Mouse (Mus musculus) heart, embryonic 12.5 days (tissue): ENCODE measurements at regions not wholly inside any gene's neighbourhood (a gene's known extent, or its start where the extent isn't known, plus 50 kb on each side); places are given as distances from the start of the nearest gene placed in this dataset.

Source experiments
- ATAC-seq: fragments of 200-750 bp; cut with Nextera tagmentation; 2 replicates; pipeline ENCODE4 v1.8.0; 2017; ENCODE audit warnings: moderate TSS enrichment, moderate library complexity; ENCODE audit not compliant: insufficient number of reproducible peaks, low FRiP score
- H3K27ac ChIP-seq: fragments of 300-500 bp; sonication (generic); 2 replicates; pipeline ENCODE4 v1.5.1; 2016; ENCODE audit warnings: mild to moderate bottlenecking, moderate library complexity; ENCODE audit not compliant: poor library complexity, severe bottlenecking
- H3K27me3 ChIP-seq: fragments of 300-500 bp; sonication (generic); replicated peaks from 2 replicates; pipeline ENCODE4 v1.6.1; 2016; ENCODE audit warnings: mild to moderate bottlenecking, moderate library complexity
- H3K36me3 ChIP-seq: fragments of 300-500 bp; sonication (generic); 2 replicates; pipeline ENCODE4 v1.6.1; 2016; ENCODE audit warnings: mild to moderate bottlenecking, moderate library complexity
- H3K4me1 ChIP-seq: fragments of 300-500 bp; sonication (generic); replicated peaks from 2 replicates; pipeline ENCODE4 v1.6.1; 2016; ENCODE audit warnings: mild to moderate bottlenecking
- H3K4me2 ChIP-seq: fragments of 300-500 bp; sonication (generic); 2 replicates; pipeline ENCODE4 v1.6.1; 2016; ENCODE audit warnings: mild to moderate bottlenecking, moderate library complexity
- H3K4me3 ChIP-seq: fragments of 300-500 bp; sonication (generic); 2 replicates; pipeline ENCODE4 v1.5.1; 2016; ENCODE audit warnings: mild to moderate bottlenecking
- H3K9ac ChIP-seq: fragments of 300-500 bp; sonication (generic); 2 replicates; pipeline ENCODE4 v1.6.1; 2016; ENCODE audit warnings: mild to moderate bottlenecking, moderate library complexity
- H3K9me3 ChIP-seq: fragments of 300-500 bp; sonication (generic); replicated peaks from 2 replicates; pipeline ENCODE4 v1.6.1; 2016; ENCODE audit warnings: mild to moderate bottlenecking, moderate library complexity
- WGBS: fragments of 180-500 bp; shearing (Covaris S2); methylation state at CpG from one replicate; pipeline ENCODE4 v1.1.7; 2016; 5-methylcytosine and 5-hydroxymethylcytosine counted together

DNA sequence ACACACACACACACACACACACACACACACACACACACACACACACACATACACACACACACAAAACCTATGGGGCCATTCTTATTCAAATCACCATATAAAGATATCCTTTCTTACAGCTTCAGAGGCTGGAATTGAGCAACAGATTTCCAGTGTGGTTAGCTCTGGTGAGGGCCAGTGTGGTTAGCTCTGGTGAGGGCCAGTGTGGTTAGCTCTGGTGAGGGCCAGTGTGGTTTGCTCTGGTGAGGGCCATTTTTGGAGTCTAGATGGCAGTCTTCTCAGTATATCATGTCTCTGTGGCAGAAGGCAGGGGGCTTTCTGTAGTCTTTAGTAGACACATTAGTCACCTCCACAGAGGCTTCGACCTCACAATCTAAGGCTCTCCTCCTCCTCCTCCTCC is 191.5 kb upstream of the 9630041A04Rik start:
- Histone ChIP-seq H3K4me1 (no peaks in the 10 kb centered on the region), H3K36me3 (no peaks in the 10 kb centered on the region)
- 91% methylated on average over 1 of the region's 1 CpGs for WGBS

DNA sequence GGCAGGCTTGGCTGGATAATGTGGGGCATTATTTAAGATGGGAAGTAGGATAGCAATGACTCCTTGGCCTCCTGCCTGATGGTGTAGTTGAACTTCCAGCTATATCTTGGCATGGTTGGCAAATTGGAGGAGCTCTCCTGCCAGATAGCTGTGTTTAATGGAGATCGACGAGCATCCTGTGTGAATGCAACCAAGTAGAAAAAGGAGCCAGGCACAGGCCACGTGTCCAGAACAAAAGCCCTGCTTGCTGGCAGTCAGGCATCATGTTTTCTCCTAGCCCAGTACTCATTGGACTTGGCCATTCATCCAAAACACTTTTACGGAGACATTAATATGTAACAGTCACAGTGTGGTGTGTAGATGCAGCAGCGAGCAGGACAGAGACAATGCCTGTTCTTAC is 211.8 kb upstream of the 9630041A04Rik start:
- ATAC-seq: no peak
- 79% methylated on average over 5 of the region's 5 CpGs for WGBS

More for the DNA sequence above, 191.5 kb upstream of the 9630041A04Rik start:
- no peaks in the 10 kb centered on the region for H3K27me3 ChIP-seq
- ATAC-seq: no peak
- H3K9ac ChIP-seq: no peak overlapping the region
- no peak overlapping the region for H3K4me2 ChIP-seq
- no peak overlapping the region for H3K27ac ChIP-seq
- no peaks in the 10 kb centered on the region for H3K9me3 ChIP-seq
- no peak overlapping the region for H3K4me3 ChIP-seq

DNA sequence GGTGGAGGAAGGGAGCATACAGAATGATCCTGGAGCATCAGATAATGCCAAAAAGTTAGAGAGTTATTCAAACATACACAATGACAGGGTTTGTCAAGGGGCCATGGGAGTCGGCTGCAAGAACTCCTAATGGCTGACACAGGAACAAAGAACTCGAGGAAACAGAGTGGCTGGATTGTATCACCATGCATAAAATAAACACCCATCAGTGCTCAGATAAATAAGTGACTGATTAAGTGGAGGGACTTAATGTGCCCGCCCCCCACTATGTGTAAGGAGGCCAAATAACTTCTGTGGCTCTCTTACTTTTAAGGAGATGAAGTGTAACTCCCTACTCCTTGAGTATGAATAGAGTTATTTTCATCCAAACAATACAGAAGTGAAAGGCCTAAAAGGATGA is 220.1 kb upstream of the 9630041A04Rik start:
- H3K4me1 ChIP-seq: no peaks in the 10 kb centered on the region
- ATAC-seq: no peak
- H3K36me3 ChIP-seq: no peaks in the 10 kb centered on the region
- H3K9me3 ChIP-seq: no peaks in the 10 kb centered on the region
- H3K27me3 ChIP-seq: no peaks in the 10 kb centered on the region
- no peak overlapping the region for H3K4me3 ChIP-seq
- no peak overlapping the region for H3K9ac ChIP-seq
- H3K4me2 ChIP-seq: no peak overlapping the region
- WGBS: 45% methylated on average over 3 of the region's 3 CpGs
- H3K27ac ChIP-seq: no peak overlapping the region

More for the DNA sequence above, 211.8 kb upstream of the 9630041A04Rik start:
- no peak overlapping the region for H3K4me2 ChIP-seq
- no peak overlapping the region for H3K27ac ChIP-seq
- no peak overlapping the region for H3K9ac ChIP-seq
- no peak overlapping the region for H3K4me3 ChIP-seq
- no peaks in the 10 kb centered on the region for H3K4me1 ChIP-seq
- H3K27me3 ChIP-seq: no peaks in the 10 kb centered on the region
- H3K36me3 ChIP-seq: no peaks in the 10 kb centered on the region
- H3K9me3 ChIP-seq: no peaks in the 10 kb centered on the region

DNA sequence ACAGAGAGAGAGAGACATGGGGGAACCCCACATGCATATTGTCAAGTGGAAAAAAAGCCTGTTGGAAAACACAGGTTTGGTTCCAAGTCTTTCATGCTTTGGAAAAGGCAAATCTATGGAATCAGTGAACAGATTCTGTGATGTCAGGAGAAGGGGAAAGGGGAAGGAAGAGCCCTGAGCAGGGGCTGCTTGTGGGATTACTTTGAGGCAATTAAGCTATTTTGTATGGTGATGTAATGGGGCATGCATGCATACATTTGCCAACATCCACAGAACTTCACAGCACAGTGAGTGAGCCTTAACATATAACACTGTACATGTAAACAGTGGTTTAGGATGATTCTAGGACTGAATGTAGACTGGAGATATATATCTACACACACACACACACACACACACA is 221.0 kb upstream of the 9630041A04Rik start:
- no peak overlapping the region for H3K27ac ChIP-seq
- no peak overlapping the region for H3K4me2 ChIP-seq
- ATAC-seq: no peak
- no peak overlapping the region for H3K9ac ChIP-seq
- no peaks in the 10 kb centered on the region for H3K9me3 ChIP-seq
- H3K4me1 ChIP-seq: no peaks in the 10 kb centered on the region
- no peak overlapping the region for H3K4me3 ChIP-seq
- no peaks in the 10 kb centered on the region for H3K27me3 ChIP-seq
- no peaks in the 10 kb centered on the region for H3K36me3 ChIP-seq

DNA sequence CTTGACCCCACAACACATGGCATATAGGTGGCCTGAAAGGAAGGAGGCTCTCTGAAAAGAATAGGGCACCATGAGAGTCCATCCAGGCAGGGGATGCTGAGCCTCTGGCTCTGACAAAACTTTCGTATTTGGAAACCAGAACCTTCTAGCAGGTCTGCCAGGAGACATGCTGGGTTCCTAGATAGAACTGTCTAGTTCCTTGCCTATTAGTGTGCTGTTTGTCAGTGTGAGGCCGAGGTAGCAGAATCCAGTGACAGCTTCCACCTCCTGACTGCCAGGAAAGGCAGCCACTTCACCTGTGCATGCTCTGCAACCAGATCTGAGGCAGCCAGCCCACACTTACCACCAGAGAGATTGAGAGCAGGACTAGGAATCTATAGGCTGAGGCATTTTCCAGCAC is 245.4 kb upstream of the 9630041A04Rik start:
- no peak overlapping the region for H3K4me3 ChIP-seq
- no peak overlapping the region for H3K27ac ChIP-seq
- ATAC-seq: no peak
- no peaks in the 10 kb centered on the region for H3K36me3 ChIP-seq
- no peak overlapping the region for H3K4me2 ChIP-seq
- no peaks in the 10 kb centered on the region for H3K9me3 ChIP-seq
- no peaks in the 10 kb centered on the region; the same call in 1 of the 2 replicates for H3K27me3 ChIP-seq
- H3K4me1 ChIP-seq: 0 out of 2 replicates have a peak, but pooled peaks cover 2% of the 10 kb centered on the region
- H3K9ac ChIP-seq: no peak overlapping the region
- 64% methylated on average over 2 of the region's 2 CpGs for WGBS

DNA sequence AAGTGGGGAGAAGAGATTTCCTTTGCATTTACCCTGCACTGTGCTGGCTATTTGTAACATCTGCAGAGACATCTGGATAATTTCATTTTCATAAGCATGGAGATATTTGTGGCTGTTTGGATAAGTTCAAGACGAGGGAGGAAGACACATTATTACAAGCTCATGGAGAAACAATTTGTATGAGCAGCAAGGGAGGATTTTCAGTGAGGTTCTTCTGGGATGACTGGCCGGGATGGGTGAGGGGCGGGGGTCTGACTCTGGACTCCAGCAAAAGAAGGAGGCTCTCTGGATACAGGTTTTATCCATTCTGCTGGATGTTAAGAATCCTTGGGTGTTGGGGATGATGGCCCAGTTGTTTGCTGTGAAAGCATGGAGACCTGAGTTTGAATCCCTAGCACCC is 246.5 kb upstream of the 9630041A04Rik start:
- H3K27ac ChIP-seq: no peak overlapping the region
- H3K4me1 ChIP-seq: 0 out of 2 replicates have a peak, but pooled peaks cover 2% of the 10 kb centered on the region
- no peak overlapping the region for H3K4me2 ChIP-seq
- H3K4me3 ChIP-seq: no peak overlapping the region
- H3K27me3 ChIP-seq: peaks cover 4% of the 10 kb centered on the region; the same call in 1 of the 2 replicates
- H3K9me3 ChIP-seq: no peaks in the 10 kb centered on the region
- H3K36me3 ChIP-seq: no peaks in the 10 kb centered on the region
- ATAC-seq: no peak
- WGBS: 71% methylated on average over 3 of the region's 3 CpGs
- H3K9ac ChIP-seq: no peak overlapping the region

DNA sequence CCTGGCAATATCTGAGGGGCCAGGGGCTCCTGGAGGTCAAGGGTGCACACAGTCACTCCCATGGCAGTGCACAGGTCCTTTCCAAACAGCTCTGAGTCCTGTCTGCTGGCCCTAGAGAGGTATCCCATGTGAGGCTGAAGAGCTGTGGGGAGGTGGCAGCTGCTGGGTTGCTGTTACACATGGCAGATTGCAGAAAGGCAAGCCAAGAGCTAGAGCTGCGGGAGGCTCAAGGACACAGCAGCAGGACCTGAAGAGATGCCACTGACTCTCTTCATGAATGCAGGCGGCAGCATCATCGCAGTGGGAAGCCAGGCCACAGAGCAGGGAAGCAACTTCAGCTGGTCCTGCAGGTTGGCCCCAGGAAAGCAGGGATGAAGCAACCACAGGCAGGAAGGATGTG is 247.7 kb upstream of the 9630041A04Rik start:
- 59% methylated on average over 3 of the region's 3 CpGs for WGBS
- 0 out of 2 replicates have a peak, but pooled peaks cover 2% of the 10 kb centered on the region for H3K4me1 ChIP-seq
- no peaks in the 10 kb centered on the region for H3K9me3 ChIP-seq
- no peak overlapping the region for H3K4me2 ChIP-seq
- no peaks in the 10 kb centered on the region for H3K36me3 ChIP-seq
- H3K9ac ChIP-seq: no peak overlapping the region
- no peak for ATAC-seq
- no peak overlapping the region for H3K4me3 ChIP-seq
- peaks cover 4% of the 10 kb centered on the region; the same call in 1 of the 2 replicates for H3K27me3 ChIP-seq
- H3K27ac ChIP-seq: no peak overlapping the region

DNA sequence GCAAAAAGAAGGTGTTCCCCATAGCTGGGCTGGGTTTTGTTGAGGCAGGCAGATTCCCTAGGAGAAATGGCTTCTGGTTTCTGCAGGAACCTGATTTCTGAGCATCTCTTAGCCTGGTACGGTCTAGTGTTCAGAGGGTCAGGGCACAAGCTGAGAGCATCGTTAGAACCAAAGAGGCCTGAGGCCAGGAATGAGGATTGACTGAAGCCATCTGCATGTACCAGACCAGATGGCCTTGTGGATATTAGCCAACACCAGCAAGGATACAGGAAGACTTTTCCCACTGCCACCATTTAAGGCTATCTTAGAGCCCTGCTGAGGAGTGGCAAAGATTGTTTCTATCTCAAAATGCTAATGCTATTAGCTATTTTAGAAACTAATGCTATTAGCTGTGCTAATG is 248.2 kb upstream of the 9630041A04Rik start:
- Histone ChIP-seq H3K4me3 (no peak overlapping the region), H3K27ac (no peak overlapping the region), H3K4me1 (0 out of 2 replicates have a peak, but pooled peaks cover 2% of the 10 kb centered on the region), H3K36me3 (no peaks in the 10 kb centered on the region), H3K9me3 (no peaks in the 10 kb centered on the region), H3K27me3 (peaks cover 4% of the 10 kb centered on the region; the same call in 1 of the 2 replicates), H3K9ac (no peak overlapping the region), H3K4me2 (no peak overlapping the region)
- 40% methylated on average over 2 of the region's 2 CpGs for WGBS
- ATAC-seq: no peak

DNA sequence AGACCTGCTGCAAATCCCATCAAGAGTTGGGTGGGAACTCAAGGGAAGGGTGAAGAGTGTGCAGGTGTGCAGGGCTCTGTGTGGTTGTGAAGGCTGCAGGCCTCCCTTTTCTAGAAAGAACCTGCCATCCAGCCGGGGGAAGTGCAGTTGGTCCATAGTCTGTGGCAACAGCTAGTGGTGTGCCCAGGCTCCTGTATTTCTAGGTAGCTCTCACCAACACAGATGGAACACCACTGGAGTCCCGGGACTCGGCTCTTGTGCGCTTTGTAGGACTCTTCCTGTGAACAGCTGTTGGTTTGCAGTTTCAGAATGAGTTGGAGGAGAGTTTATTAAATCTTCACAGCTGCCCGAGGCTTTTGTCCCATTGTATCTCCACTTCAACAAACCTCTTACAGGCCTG is 248.7 kb upstream of the 9630041A04Rik start:
- no peak overlapping the region for H3K4me3 ChIP-seq
- H3K4me1 ChIP-seq: 0 out of 2 replicates have a peak, but pooled peaks cover 2% of the 10 kb centered on the region
- peaks cover 4% of the 10 kb centered on the region; the same call in 1 of the 2 replicates for H3K27me3 ChIP-seq
- no peak for ATAC-seq
- no peaks in the 10 kb centered on the region for H3K36me3 ChIP-seq
- H3K9me3 ChIP-seq: no peaks in the 10 kb centered on the region
- H3K9ac ChIP-seq: no peak overlapping the region
- H3K27ac ChIP-seq: no peak overlapping the region
- H3K4me2 ChIP-seq: no peak overlapping the region
- 71% methylated on average over 5 of the region's 5 CpGs for WGBS

DNA sequence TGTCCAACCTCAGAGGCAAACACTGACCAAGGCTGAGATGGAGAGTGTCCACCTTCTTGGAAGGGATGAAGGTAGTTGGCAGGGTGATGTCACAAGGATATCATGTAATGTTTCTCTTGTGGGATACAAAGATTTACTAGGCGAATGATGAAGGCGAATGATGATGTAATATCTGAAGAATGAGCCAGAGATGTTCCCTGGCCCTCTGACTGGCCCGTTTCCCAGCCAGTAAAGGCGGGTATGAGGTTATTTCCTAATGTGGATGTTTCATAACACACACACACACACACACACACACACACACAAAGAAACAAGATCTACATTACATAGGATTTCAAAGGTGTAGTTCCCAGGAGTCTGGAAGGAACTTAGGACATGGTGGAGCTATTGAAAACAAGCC is 249.1 kb upstream of the 9630041A04Rik start:
- H3K36me3 ChIP-seq: no peaks in the 10 kb centered on the region
- no peak overlapping the region for H3K4me3 ChIP-seq
- H3K27me3 ChIP-seq: peaks cover 4% of the 10 kb centered on the region; the same call in 1 of the 2 replicates
- H3K4me2 ChIP-seq: no peak overlapping the region
- H3K9ac ChIP-seq: no peak overlapping the region
- no peak for ATAC-seq
- no peak overlapping the region for H3K27ac ChIP-seq
- H3K4me1 ChIP-seq: 0 out of 2 replicates have a peak, but pooled peaks cover 2% of the 10 kb centered on the region
- no peaks in the 10 kb centered on the region for H3K9me3 ChIP-seq
- 65% methylated on average over 4 of the region's 4 CpGs for WGBS

DNA sequence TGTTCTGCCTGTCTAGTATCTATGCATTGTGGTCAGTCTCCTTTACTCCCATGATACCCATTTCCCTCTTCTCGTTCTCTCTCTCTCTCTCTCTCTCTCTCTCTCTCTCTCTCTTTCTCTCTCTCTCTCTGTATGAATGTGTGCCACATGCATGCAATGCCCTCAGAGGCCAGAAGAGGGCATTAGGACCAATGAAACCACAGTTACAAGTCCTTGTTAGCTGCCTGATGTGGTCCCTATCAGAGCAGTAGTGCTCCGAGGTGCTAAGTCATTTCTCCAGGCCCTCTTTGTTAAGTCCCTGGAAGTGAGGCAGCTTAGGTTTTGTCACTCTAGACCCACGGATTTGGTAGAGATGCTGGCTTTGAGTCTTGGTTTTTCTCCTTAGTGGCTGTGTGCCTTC is 250.2 kb upstream of the 9630041A04Rik start:
- no peak overlapping the region for H3K4me3 ChIP-seq
- no peak overlapping the region for H3K27ac ChIP-seq
- 37% methylated on average over 3 of the region's 3 CpGs for WGBS
- H3K9ac ChIP-seq: no peak overlapping the region
- peaks cover 4% of the 10 kb centered on the region; the same call in 1 of the 2 replicates for H3K27me3 ChIP-seq
- H3K4me2 ChIP-seq: no peak overlapping the region
- H3K36me3 ChIP-seq: no peaks in the 10 kb centered on the region
- no peaks in the 10 kb centered on the region for H3K9me3 ChIP-seq
- H3K4me1 ChIP-seq: 0 out of 2 replicates have a peak, but pooled peaks cover 6% of the 10 kb centered on the region
- ATAC-seq: no peak

DNA sequence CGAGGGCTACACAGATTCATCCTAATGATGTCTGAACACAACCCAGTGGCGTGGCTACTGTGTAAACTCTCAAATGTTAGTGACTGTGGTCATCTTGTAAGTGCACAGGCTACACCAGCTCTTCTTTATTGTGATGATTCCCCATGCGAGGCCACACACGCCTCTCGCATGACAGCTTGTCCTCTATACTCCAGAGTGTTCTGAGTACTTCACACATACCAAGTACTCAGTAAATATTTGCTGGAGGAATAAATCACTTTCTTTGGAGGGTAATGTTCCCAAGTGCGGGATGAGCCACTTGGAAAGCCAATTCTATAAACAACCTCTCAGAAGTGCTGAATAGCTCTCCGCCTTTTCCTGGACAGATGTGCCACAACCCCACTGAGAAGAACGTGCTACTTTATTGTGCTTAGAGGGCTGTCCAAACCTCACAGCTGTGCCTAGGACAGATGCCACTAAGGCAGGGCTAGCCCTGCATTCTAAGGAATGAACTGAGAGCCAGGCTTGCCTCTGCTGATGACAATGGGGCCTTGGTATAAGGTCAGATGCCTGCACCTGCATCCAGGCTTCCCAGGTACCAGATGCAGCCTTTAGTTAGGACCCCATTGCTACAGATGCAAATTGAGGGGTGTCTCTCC is 250.7 kb upstream of the 9630041A04Rik start:
- WGBS: 78% methylated on average over 8 of the region's 8 CpGs
- Histone ChIP-seq H3K9me3 (no peaks in the 10 kb centered on the region), H3K27ac (no peak overlapping the region), H3K27me3 (peaks cover 4% of the 10 kb centered on the region; the same call in 1 of the 2 replicates), H3K4me2 (no peak overlapping the region), H3K4me1 (0 out of 2 replicates have a peak, but pooled peaks cover 6% of the 10 kb centered on the region), H3K36me3 (no peaks in the 10 kb centered on the region), H3K9ac (no peak overlapping the region), H3K4me3 (no peak overlapping the region)
- ATAC-seq: no peak
